Mouse (Mus musculus) ES-Bruce4 (cell line): ENCODE results near the gene Hspa4. TPM values are rescaled to one million over a fixed set of nuclear protein-coding genes. Genes with fewer than 3 reads are reported as not detected.

Experiments used
- H3K27ac ChIP-seq: 2 replicates; pipeline ENCODE4 v1.5.1; 2012; ENCODE audit warnings: low read length, inconsistent platforms; ENCODE audit not compliant: insufficient read depth
- H3K27me3 ChIP-seq: 2 replicates; pipeline ENCODE4 v1.6.1; 2012; ENCODE audit warnings: mild to moderate bottlenecking, low read length, inconsistent platforms; ENCODE audit not compliant: control insufficient read depth, poor library complexity, insufficient read depth, severe bottlenecking
- H3K36me3 ChIP-seq: 2 replicates; pipeline ENCODE4 v1.6.1; 2012; ENCODE audit warnings: inconsistent platforms, mild to moderate bottlenecking, low read length, moderate library complexity; ENCODE audit not compliant: control insufficient read depth, poor library complexity, insufficient read depth, severe bottlenecking
- H3K4me1 ChIP-seq: one replicate; pipeline ENCODE4 v1.8.1; 2011; ENCODE audit warnings: low read length; ENCODE audit not compliant: control insufficient read depth, insufficient read depth
- H3K4me3 ChIP-seq: 2 replicates; pipeline ENCODE4 v1.5.1; 2011; ENCODE audit warnings: low read depth, mild to moderate bottlenecking, low read length
- H3K9ac ChIP-seq: 2 replicates; pipeline ENCODE4 v1.6.1; 2012; ENCODE audit warnings: low read depth, mild to moderate bottlenecking, inconsistent platforms; ENCODE audit not compliant: poor library complexity, severe bottlenecking
- H3K9me3 ChIP-seq: replicated peaks from 2 replicates; pipeline ENCODE4 v1.6.1; 2012; ENCODE audit warnings: mild to moderate bottlenecking, low read length, inconsistent platforms; ENCODE audit not compliant: control insufficient read depth, poor library complexity, insufficient read depth, severe bottlenecking
- CTCF ChIP-seq: IDR thresholded peaks from one replicate; pipeline ENCODE4 v1.8.1; 2011; ENCODE audit warnings: low read depth, low read length
- EP300 ChIP-seq: IDR thresholded peaks from 2 replicates; pipeline ENCODE4 v1.6.1; 2011; ENCODE audit warnings: low read depth, low read length; ENCODE audit not compliant: insufficient read depth
- POLR2A ChIP-seq: IDR thresholded peaks from one replicate; pipeline ENCODE4 v1.8.1; 2011; ENCODE audit warnings: low read length; ENCODE audit not compliant: insufficient read depth
- polyA plus RNA-seq: library from polyadenylated mRNA; stranded (reverse); fragments of >200 nt; gene quantifications from 2 replicates; pipeline ENCODE4 v1.2.4, GENCODE M21; 2011; ENCODE audit warnings: low read depth; ENCODE audit not compliant: missing spikeins, insufficient read depth, insufficient read length

Gene Hspa4
- polyA plus RNA-seq, 1 experiment: 634 TPM

- Histone ChIP-seq H3K9ac (no peak overlapping the region), H3K9me3 (no peaks in the 10 kb centered on the region), H3K27ac (no peak overlapping the region), H3K27me3 (no peaks in the 10 kb centered on the region), H3K4me1 (no peaks in the 10 kb centered on the region), H3K4me3 (no peak overlapping the region), H3K36me3 (peaks cover 98% of the 10 kb centered on the region)
- TF ChIP-seq EP300 (no peak), CTCF (no peak), POLR2A (no peak)
Measured at GRCm38 (mm10) chr11:53285885-53286284, 14.4 kb downstream of the Hspa4 start.

GRCm38 (mm10) chr11:53278411-53278810 lies 21.8 kb downstream of the Hspa4 start:
- H3K27ac ChIP-seq: peak overlapping the region; percentile 51; the same call in 1 of the 2 replicates
- H3K9me3 ChIP-seq: no peaks in the 10 kb centered on the region
- H3K36me3 ChIP-seq: peaks cover 91% of the 10 kb centered on the region

GRCm38 (mm10) chr11:53275358-53275757 lies 24.9 kb downstream of the Hspa4 start:
- Histone ChIP-seq H3K27me3 (no peaks in the 10 kb centered on the region), H3K27ac (no peak overlapping the region), H3K36me3 (peaks cover 91% of the 10 kb centered on the region), H3K4me1 (no peaks in the 10 kb centered on the region), H3K9ac (no peak overlapping the region), H3K9me3 (no peaks in the 10 kb centered on the region), H3K4me3 (no peak overlapping the region)
- no peak for TF ChIP-seq EP300
- no peak for TF ChIP-seq CTCF
- TF ChIP-seq POLR2A: no peak

More at GRCm38 (mm10) chr11:53278411-53278810, 21.8 kb downstream of the Hspa4 start:
- Histone ChIP-seq H3K27me3 (no peaks in the 10 kb centered on the region), H3K4me1 (no peaks in the 10 kb centered on the region), H3K4me3 (no peak overlapping the region), H3K9ac (no peak overlapping the region)
- TF ChIP-seq EP300 (no peak), CTCF (no peak), POLR2A (no peak)

GRCm38 (mm10) chr11:53273313-53273712 lies 26.9 kb downstream of the Hspa4 start:
- TF ChIP-seq EP300: no peak
- TF ChIP-seq POLR2A: no peak
- no peak for TF ChIP-seq CTCF
- Histone ChIP-seq H3K27me3 (no peaks in the 10 kb centered on the region), H3K9me3 (no peaks in the 10 kb centered on the region), H3K9ac (no peak overlapping the region), H3K4me1 (no peaks in the 10 kb centered on the region), H3K4me3 (no peak overlapping the region), H3K36me3 (peaks cover 93% of the 10 kb centered on the region), H3K27ac (no peak overlapping the region)

GRCm38 (mm10) chr11:53269596-53269995 lies 30.7 kb downstream of the Hspa4 start:
- H3K9ac ChIP-seq: no peak overlapping the region
- no peaks in the 10 kb centered on the region for H3K9me3 ChIP-seq
- H3K4me3 ChIP-seq: no peak overlapping the region
- no peak for TF ChIP-seq CTCF
- no peak for TF ChIP-seq POLR2A
- TF ChIP-seq EP300: no peak
- H3K27me3 ChIP-seq: no peaks in the 10 kb centered on the region
- no peaks in the 10 kb centered on the region for H3K4me1 ChIP-seq
- no peak overlapping the region for H3K27ac ChIP-seq
- peaks cover 97% of the 10 kb centered on the region for H3K36me3 ChIP-seq

GRCm38 (mm10) chr11:53260556-53260955 lies 39.7 kb downstream of the Hspa4 start:
- no peak overlapping the region for H3K9ac ChIP-seq
- TF ChIP-seq EP300 (no peak), POLR2A (no peak), CTCF (no peak)
- H3K9me3 ChIP-seq: no peaks in the 10 kb centered on the region
- peaks cover 45% of the 10 kb centered on the region for H3K36me3 ChIP-seq
- no peaks in the 10 kb centered on the region for H3K27me3 ChIP-seq
- peaks cover 4% of the 10 kb centered on the region for H3K4me1 ChIP-seq
- no peak overlapping the region for H3K4me3 ChIP-seq
- H3K27ac ChIP-seq: peak overlapping the region; percentile 73
